In genomic region chr16:44018372-44018771, GRCm38 (mm10) we compare ENCODE assay signal across 11 mouse cellular contexts. TPM values are rescaled to one million over a fixed set of nuclear protein-coding genes. Genes with fewer than 3 reads are reported as not detected.
DNase-seq lines count a peak whose midpoint lies in the region; ATAC-seq and TF ChIP-seq lines count a peak whose summit lies in the region.
"Had no signal": no experiment of that assay in that cellular context is flagged by ENCODE, and none has a peak within 500 bp of the region (broad histone marks: within the 10 kb centered on the region; RNA-seq: fewer than 3 reads in every experiment).

No protein-coding gene starts in this region.

- no peaks in the 10 kb centered on the region for H3K36me3 ChIP-seq in heart, embryonic 16.5 days (ENCODE audit: control insufficient read depth, insufficient read depth)
- no peaks in the 10 kb centered on the region for H3K36me3 ChIP-seq in liver, embryonic 11.5 days (ENCODE audit: control insufficient read depth, insufficient read depth, low read length)
- H3K36me3 ChIP-seq in midbrain, postnatal 0 days (ENCODE audit: insufficient read depth, low read length), result no peaks in the 10 kb centered on the region

- DNase-seq in heart, postnatal 10 days, result no peak
- peak; percentile 84 for DNase-seq in c-Kit-positive CD71-positive TER-119-negative erythroid progenitor cells, embryonic 14.5 days (ENCODE audit: low read depth)
- DNase-seq in liver, embryonic 11.5 days (ENCODE audit: low spot score), result no peak
- no peak for DNase-seq in midbrain, postnatal 0 days (ENCODE audit: low spot score)
- DNase-seq in adrenal gland, postnatal 14 days, result no peak
- no peak for DNase-seq in right cerebral cortex, postnatal 4 days
- DNase-seq: cerebellum, adult 9-10 months; retina, postnatal 1 day had no signal

- H3K4me2 ChIP-seq in heart, embryonic 16.5 days (ENCODE audit: low read depth, low read length), result peak overlapping the region; percentile 40; the same call in 1 of the 2 replicates
- peak overlapping the region; percentile 58 for H3K4me2 ChIP-seq in liver, embryonic 11.5 days
- no peak overlapping the region for H3K4me2 ChIP-seq in midbrain, postnatal 0 days (ENCODE audit: low read depth, low read length, poor library complexity, severe bottlenecking)

- intact Hi-C loops in heart, postnatal 10 days (cut with DNase I), result no loop called here

- H3K27me3 ChIP-seq in heart, embryonic 16.5 days (ENCODE audit: control insufficient read depth, insufficient read depth, low read length), result no peaks in the 10 kb centered on the region
- no peaks in the 10 kb centered on the region for H3K27me3 ChIP-seq in liver, embryonic 11.5 days (replicated peaks; ENCODE audit: control insufficient read depth, insufficient read depth, low read length)
- H3K27me3 ChIP-seq in midbrain, postnatal 0 days (ENCODE audit: insufficient read depth, low read length), result 0 out of 2 replicates have a peak, but pooled peaks cover 4% of the 10 kb centered on the region

- peak overlapping the region; percentile 49 for H3K27ac ChIP-seq in heart, embryonic 16.5 days (ENCODE audit: low read length)
- H3K27ac ChIP-seq in liver, embryonic 11.5 days (ENCODE audit: low read depth, low read length), result peak overlapping the region; percentile 90
- no peak overlapping the region for H3K27ac ChIP-seq in midbrain, postnatal 0 days (ENCODE audit: low read depth, low read length)

- no peak overlapping the region for H3K4me3 ChIP-seq in heart, embryonic 16.5 days (ENCODE audit: low read length)
- H3K4me3 ChIP-seq in liver, embryonic 11.5 days (ENCODE audit: low read depth, low read length), result peak overlapping the region; percentile 27; the same call in 1 of the 2 replicates
- no peak overlapping the region for H3K4me3 ChIP-seq in midbrain, postnatal 0 days (ENCODE audit: low read depth, low read length)

- ATAC-seq in heart, embryonic 16.5 days (replicated peaks; ENCODE audit: extremely low read depth, insufficient read depth, low FRiP score), result peak; percentile 75
- ATAC-seq in liver, embryonic 11.5 days (replicated peaks; ENCODE audit: low FRiP score), result peak; percentile 98
- peak; percentile 96 for ATAC-seq in megakaryocyte-erythroid progenitor cell, adult 5-6 weeks (replicated peaks; ENCODE audit: low FRiP score, low TSS enrichment, poor library complexity, severe bottlenecking)
- ATAC-seq in midbrain, postnatal 0 days (ENCODE audit: low FRiP score), result no peak
- ATAC-seq: inflammation-experienced regulatory T-cells, adult 6 months had no signal

- WGBS in heart, embryonic 16.5 days, result 10% methylated on average over 7 of the region's 7 CpGs
- WGBS in liver, embryonic 11.5 days, result 15% methylated on average over 7 of the region's 7 CpGs
- WGBS in midbrain, postnatal 0 days, result 55% methylated on average over 7 of the region's 7 CpGs

- no peaks in the 10 kb centered on the region for H3K9me3 ChIP-seq in heart, embryonic 16.5 days (replicated peaks; ENCODE audit: control insufficient read depth, low read length)
- no peaks in the 10 kb centered on the region for H3K9me3 ChIP-seq in liver, embryonic 11.5 days (ENCODE audit: control insufficient read depth, low read length)
- H3K9me3 ChIP-seq in midbrain, postnatal 0 days (ENCODE audit: low read length), result no peaks in the 10 kb centered on the region

- H3K9ac ChIP-seq in heart, embryonic 16.5 days (ENCODE audit: low read length), result no peak overlapping the region
- peak overlapping the region; percentile 40; the same call in 1 of the 2 replicates for H3K9ac ChIP-seq in liver, embryonic 11.5 days (ENCODE audit: low read depth, low read length)
- no peak overlapping the region for H3K9ac ChIP-seq in midbrain, postnatal 0 days (replicated peaks; ENCODE audit: low read length, poor library complexity, severe bottlenecking)

- no peak for TF ChIP-seq CTCF in midbrain, postnatal 0 days (IDR thresholded peaks at IDR 0.05)

- H3K4me1 ChIP-seq in heart, embryonic 16.5 days (ENCODE audit: control insufficient read depth, insufficient read depth, low read length), result peaks cover 5% of the 10 kb centered on the region
- H3K4me1 ChIP-seq in liver, embryonic 11.5 days (replicated peaks; ENCODE audit: control insufficient read depth, insufficient read depth, low read length), result peaks cover 17% of the 10 kb centered on the region
- H3K4me1 ChIP-seq in midbrain, postnatal 0 days (ENCODE audit: insufficient read depth, low read length), result no peaks in the 10 kb centered on the region

RNA-seq across cellular contexts. Expression of gene Zdhhc23, which starts 38.8 kb away (rescaled TPM):
- polyA plus RNA-seq in heart, embryonic 16.5 days (2015; fragmentation: Nextera tagmentation; extraction: Ambion mirVana), result 1.1 and 1.3 TPM in 2 replicates
- total RNA-seq in heart, postnatal 10 days (2021), result 1 to 10 TPM in 1 of 2 experiments, under 1 TPM in 1; 0.93 to 1.2 TPM
- polyA plus RNA-seq in liver, embryonic 11.5 days (2014; fragmentation: Nextera tagmentation; extraction: Ambion mirVana), result 0.88 and 1.4 TPM in 2 replicates
- total RNA-seq in megakaryocyte-erythroid progenitor cell, adult 5-6 weeks (2014; fragmentation: Nextera tagmentation), result 0.87 and 3.0 TPM in 2 replicates
- total RNA-seq in megakaryocyte-erythroid progenitor cell, adult 5-6 weeks (2017), result 0.80 and 1.6 TPM in 2 replicates
- 7.6 and 8.5 TPM in 2 replicates for total RNA-seq in midbrain, postnatal 0 days (2014; rRNA removed)
- polyA plus RNA-seq in midbrain, postnatal 0 days (2015; fragmentation: Nextera tagmentation; extraction: Ambion mirVana), result 2.6 and 2.9 TPM in 2 replicates
- 0.82 and 1.1 TPM in 2 replicates for total RNA-seq in adrenal gland, postnatal 14 days (2021)

RNA-seq across cellular contexts. Expression of gene Gramd1c, which starts 44.8 kb away (rescaled TPM):
- polyA plus RNA-seq in heart, embryonic 16.5 days (2015; fragmentation: Nextera tagmentation; extraction: Ambion mirVana), result 3.9 and 4.7 TPM in 2 replicates
- 1 to 10 TPM; 1.1 to 1.4 TPM for total RNA-seq in heart, postnatal 10 days (2021)
- 4.6 and 5.5 TPM in 2 replicates for polyA plus RNA-seq in liver, embryonic 11.5 days (2014; fragmentation: Nextera tagmentation; extraction: Ambion mirVana)
- total RNA-seq in megakaryocyte-erythroid progenitor cell, adult 5-6 weeks (2014; fragmentation: Nextera tagmentation), result 6.5 and 9.5 TPM in 2 replicates
- total RNA-seq in megakaryocyte-erythroid progenitor cell, adult 5-6 weeks (2017), result 10.2 and 13.7 TPM in 2 replicates
- 2.3 and 14.3 TPM in 2 replicates for total RNA-seq in midbrain, postnatal 0 days (2014; rRNA removed)
- polyA plus RNA-seq in midbrain, postnatal 0 days (2015; fragmentation: Nextera tagmentation; extraction: Ambion mirVana), result 1.9 and 2.5 TPM in 2 replicates
- 2.3 and 5.1 TPM in 2 replicates for total RNA-seq in adrenal gland, postnatal 14 days (2021)
